Mouse (Mus musculus) layer of hippocampus, adult 6 months (tissue): Measurements from ENCODE around the gene Atoh1. TPM values are rescaled to one million over a fixed set of nuclear protein-coding genes. Genes with fewer than 3 reads are reported as not detected.

Experiments used
- long read RNA-seq, 2 experiments: library from polyadenylated mRNA; unstranded; transcript quantifications; one replicate each; pipeline ENCODE4 v2.0.0; 2019 to 2020
- polyA plus RNA-seq: library from polyadenylated mRNA; unstranded; fragments of <200 nt; fragmentation: Nextera tagmentation; gene quantifications from 2 replicates; pipeline ENCODE4 v1.2.3, GENCODE M21; 2021

The Atoh1 gene
- polyA plus RNA-seq: not detected in 2 replicates
- long read RNA-seq, experiment 1: 0 reads
- long read RNA-seq, experiment 2: 0 reads

GRCm38 (mm10) chr6:64728499-64729198, at the start of gene Atoh1:
TSS of gene Atoh1 (plus strand) at chr6:64729125.

